Mouse (Mus musculus) hindbrain, embryonic 14.5 days (tissue): ENCODE results near the gene Dcun1d4. TPM values are rescaled to one million over a fixed set of nuclear protein-coding genes. Genes with fewer than 3 reads are reported as not detected.

Source experiments
- ATAC-seq: fragments of 200-750 bp; cut with Nextera tagmentation; 2 replicates; pipeline ENCODE4 v1.8.0; 2017; ENCODE audit warnings: moderate number of reproducible peaks, mild to moderate bottlenecking, moderate TSS enrichment, moderate library complexity; ENCODE audit not compliant: low FRiP score
- DNase-seq: peaks from one replicate; pipeline ENCODE4 v3.0.0-alpha.2; 2015; ENCODE audit warnings: low spot score
- H3K27ac ChIP-seq: fragments of 300-500 bp; sonication (generic); 2 replicates; pipeline ENCODE4 v1.5.1; 2014; ENCODE audit warnings: mild to moderate bottlenecking, moderate library complexity
- H3K27me3 ChIP-seq: fragments of 300-500 bp; sonication (generic); 2 replicates; pipeline ENCODE4 v1.6.1; 2014; ENCODE audit warnings: mild to moderate bottlenecking, low read length, mixed read lengths; ENCODE audit not compliant: control insufficient read depth, insufficient read depth
- H3K36me3 ChIP-seq: fragments of 300-500 bp; sonication (generic); replicated peaks from 2 replicates; pipeline ENCODE4 v1.6.1; 2014; ENCODE audit not compliant: control insufficient read depth, insufficient read depth
- H3K4me1 ChIP-seq: fragments of 300-500 bp; sonication (generic); replicated peaks from 2 replicates; pipeline ENCODE4 v1.6.1; 2014; ENCODE audit warnings: antibody characterized with exemption, low read length, mixed read lengths; ENCODE audit not compliant: control insufficient read depth, insufficient read depth
- H3K4me2 ChIP-seq: fragments of 300-500 bp; sonication (generic); replicated peaks from 2 replicates; pipeline ENCODE4 v1.6.1; 2014; ENCODE audit warnings: mild to moderate bottlenecking, moderate library complexity
- H3K4me3 ChIP-seq: fragments of 300-500 bp; sonication (generic); replicated peaks from 2 replicates; pipeline ENCODE4 v1.5.1; 2014; ENCODE audit warnings: mild to moderate bottlenecking, low read length
- H3K9ac ChIP-seq: fragments of 300-500 bp; sonication (generic); 2 replicates; pipeline ENCODE4 v1.6.1; 2014
- H3K9me3 ChIP-seq: fragments of 300-500 bp; sonication (generic); 2 replicates; pipeline ENCODE4 v1.6.1; 2016; ENCODE audit warnings: low read length; ENCODE audit not compliant: control insufficient read depth
- WGBS: fragments of 180-500 bp; shearing (Covaris S2); extraction: QIAGEN DNeasy Blood & Tissue Kit; methylation state at CpG from one replicate; pipeline ENCODE4 v1.1.7; 2014; 5-methylcytosine and 5-hydroxymethylcytosine counted together
- polyA plus RNA-seq: library from polyadenylated mRNA; unstranded; fragments of >200 nt; fragmentation: Nextera tagmentation; extraction: Ambion mirVana; gene quantifications from 2 replicates; pipeline ENCODE4 v1.2.1, GENCODE M21; 2014

The Dcun1d4 gene
- polyA plus RNA-seq, 1 experiment from 2014 or later, result 61.5 TPM

GRCm38 (mm10) chr5:73598943-73599695 lies 118.3 kb downstream of the Dcun1d4 start:
- H3K4me1 ChIP-seq, result peaks cover 4% of the 10 kb centered on the region; the same call in 1 of the 2 replicates
- no peak overlapping the region for H3K9ac ChIP-seq
- no peaks in the 10 kb centered on the region for H3K36me3 ChIP-seq
- no peaks in the 10 kb centered on the region for H3K27me3 ChIP-seq
- ATAC-seq, result peak; percentile 40; the same call in 1 of the 2 replicates
- H3K27ac ChIP-seq, result no peak overlapping the region; the same call in 1 of the 2 replicates
- DNase-seq, result no peak
- 70% methylated on average over 5 of the region's 5 CpGs for WGBS
- H3K4me2 ChIP-seq, result no peak overlapping the region
- no peaks in the 10 kb centered on the region for H3K9me3 ChIP-seq
- no peak overlapping the region for H3K4me3 ChIP-seq

- H3K27me3 ChIP-seq, result no peaks in the 10 kb centered on the region
- no peaks in the 10 kb centered on the region for H3K36me3 ChIP-seq
- H3K9me3 ChIP-seq, result no peaks in the 10 kb centered on the region
- no peak overlapping the region for H3K9ac ChIP-seq
- no peak overlapping the region for H3K4me3 ChIP-seq
- ATAC-seq (no peak), DNase-seq (no peak)
- 86% methylated on average over 2 of the region's 2 CpGs for WGBS
- no peak overlapping the region for H3K27ac ChIP-seq
- no peak overlapping the region for H3K4me2 ChIP-seq
- H3K4me1 ChIP-seq, result peaks cover 4% of the 10 kb centered on the region; the same call in 1 of the 2 replicates
These were observed 119.2 kb downstream of the Dcun1d4 start for GRCm38 (mm10) chr5:73599991-73600390.

GRCm38 (mm10) chr5:73601361-73601763 lies 120.6 kb downstream of the Dcun1d4 start:
- no peak overlapping the region for H3K9ac ChIP-seq
- no peak overlapping the region for H3K4me2 ChIP-seq
- no peaks in the 10 kb centered on the region for H3K27me3 ChIP-seq
- ATAC-seq, result peak; percentile 65; the same call in 1 of the 2 replicates
- H3K4me1 ChIP-seq, result peaks cover 4% of the 10 kb centered on the region; the same call in 1 of the 2 replicates
- H3K9me3 ChIP-seq, result peaks cover 5% of the 10 kb centered on the region; the same call in 1 of the 2 replicates
- no peak overlapping the region for H3K4me3 ChIP-seq
- peak; percentile 25 for DNase-seq
- H3K36me3 ChIP-seq, result no peaks in the 10 kb centered on the region
- no peak overlapping the region for H3K27ac ChIP-seq
- WGBS, result 35% methylated on average over 8 of the region's 8 CpGs

GRCm38 (mm10) chr5:73602865-73603264 lies 122.1 kb downstream of the Dcun1d4 start:
- H3K36me3 ChIP-seq, result no peaks in the 10 kb centered on the region
- WGBS, result 82% methylated on average over 3 of the region's 3 CpGs
- no peak overlapping the region for H3K27ac ChIP-seq
- no peaks in the 10 kb centered on the region for H3K27me3 ChIP-seq
- peaks cover 6% of the 10 kb centered on the region; the same call in 1 of the 2 replicates for H3K9me3 ChIP-seq
- DNase-seq, result no peak
- peaks cover 4% of the 10 kb centered on the region; the same call in 1 of the 2 replicates for H3K4me1 ChIP-seq
- ATAC-seq, result no peak
- H3K4me3 ChIP-seq, result no peak overlapping the region
- H3K9ac ChIP-seq, result no peak overlapping the region
- no peak overlapping the region for H3K4me2 ChIP-seq

DNA sequence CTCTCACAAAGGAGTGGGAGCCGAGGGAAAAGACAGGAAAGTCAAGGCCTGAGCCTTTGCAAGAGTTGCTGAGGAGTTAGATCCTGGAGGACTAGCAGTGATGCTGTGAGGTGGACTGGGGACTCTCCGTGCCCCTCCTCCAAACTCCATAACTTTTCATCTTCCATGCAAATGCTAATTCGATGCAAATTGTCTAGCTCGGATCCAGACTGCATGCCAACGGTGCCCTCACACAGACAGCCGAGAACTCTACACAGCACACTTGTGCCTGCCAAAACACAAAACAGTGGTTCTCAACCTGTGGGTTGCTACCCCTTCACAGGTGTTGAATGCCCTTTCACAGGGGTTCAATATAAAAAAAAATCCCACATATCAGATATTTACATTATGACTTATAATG lies 123.7 kb downstream of the Dcun1d4 start:
- Histone ChIP-seq H3K4me1 (peaks cover 4% of the 10 kb centered on the region; the same call in 1 of the 2 replicates), H3K4me3 (no peak overlapping the region), H3K4me2 (no peak overlapping the region), H3K9ac (no peak overlapping the region), H3K36me3 (no peaks in the 10 kb centered on the region), H3K9me3 (peaks cover 6% of the 10 kb centered on the region; the same call in 1 of the 2 replicates), H3K27ac (no peak overlapping the region), H3K27me3 (no peaks in the 10 kb centered on the region)
- WGBS, result 72% methylated on average over 6 of the region's 6 CpGs
- DNase-seq (no peak), ATAC-seq (no peak)

DNA sequence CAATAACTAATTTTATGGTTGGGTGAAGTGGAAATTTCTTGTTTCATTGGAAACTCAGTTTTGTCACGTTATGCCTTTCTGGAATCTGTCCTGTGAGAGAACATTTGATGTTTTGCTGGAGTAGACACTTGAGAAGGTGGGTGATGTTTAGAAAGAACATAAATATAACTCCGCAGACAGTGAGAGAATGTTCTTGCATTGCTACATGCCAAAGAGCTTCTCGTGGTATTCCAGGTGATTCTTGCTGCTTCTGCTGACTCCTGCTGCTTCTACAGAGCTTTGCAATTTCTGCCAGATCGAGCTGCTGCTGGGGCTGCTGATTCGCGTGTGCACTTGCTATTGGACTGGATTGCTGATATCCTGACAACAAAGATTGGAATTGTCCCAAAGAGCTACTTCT lies 124.2 kb downstream of the Dcun1d4 start:
- DNase-seq (no peak), ATAC-seq (no peak)
- Histone ChIP-seq H3K27ac (no peak overlapping the region), H3K9ac (no peak overlapping the region), H3K4me2 (no peak overlapping the region), H3K4me3 (no peak overlapping the region), H3K36me3 (no peaks in the 10 kb centered on the region), H3K27me3 (no peaks in the 10 kb centered on the region), H3K9me3 (peaks cover 6% of the 10 kb centered on the region; the same call in 1 of the 2 replicates), H3K4me1 (peaks cover 4% of the 10 kb centered on the region; the same call in 1 of the 2 replicates)
- 91% methylated on average over 6 of the region's 6 CpGs for WGBS

Other genes with a start within 250 kb of the Dcun1d4 start
- gene Fryl, start 224.4 kb upstream of the Dcun1d4 start, polyA plus RNA-seq, result 40.7 and 45.2 TPM in 2 replicates
- 226 and 246 TPM in 2 replicates for gene Ociad1, start 188.2 kb upstream of the Dcun1d4 start, polyA plus RNA-seq
- gene Ociad2, start 140.0 kb upstream of the Dcun1d4 start, polyA plus RNA-seq, result 21.5 and 25.5 TPM in 2 replicates
- 0.31 and 0.32 TPM in 2 replicates for gene Cwh43, start 74.9 kb upstream of the Dcun1d4 start, polyA plus RNA-seq
- not detected in 2 replicates for gene Lrrc66, start 151.5 kb downstream of the Dcun1d4 start, polyA plus RNA-seq
- gene Sgcb, start 166.8 kb downstream of the Dcun1d4 start, polyA plus RNA-seq, result 42.1 and 50.3 TPM in 2 replicates
- 0.85 and 1.4 TPM in 2 replicates for gene Spata18, start 170.4 kb downstream of the Dcun1d4 start, polyA plus RNA-seq